Mouse (Mus musculus) fat pad, adult 2 months (tissue): ENCODE measurements around the gene Trpc1.

ENCODE experiments used
- DNase-seq: peaks from one replicate; pipeline ENCODE4 v3.0.0-alpha.2; 2011; ENCODE audit warnings: low read depth, low spot score; ENCODE audit errors: extremely low read depth

The Trpc1 gene

GRCm38 (mm10) chr9:95699273-95699672, 50.9 kb downstream of the Trpc1 start:
- DNase-seq, result no peak

DNA sequence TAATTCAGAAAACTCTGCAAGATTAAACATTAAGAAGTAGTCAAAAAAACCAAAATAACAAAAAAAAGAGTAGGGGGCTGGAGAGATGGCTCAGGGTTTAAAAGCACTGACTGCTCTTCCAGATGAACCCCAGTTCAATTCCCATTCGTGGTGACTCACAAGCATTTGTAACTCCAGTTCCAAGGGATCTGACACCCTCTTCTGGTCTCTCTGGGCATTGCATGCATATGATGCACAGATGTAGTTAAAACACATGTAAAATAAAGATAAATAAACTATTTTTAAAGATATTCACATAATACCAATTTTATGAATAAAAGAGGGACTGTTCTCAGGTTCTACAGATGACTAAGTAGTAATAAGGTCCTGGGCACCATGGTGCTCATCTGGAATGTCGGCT, 52.4 kb downstream of the Trpc1 start:
- no peak for DNase-seq

- no peak for DNase-seq
Observed at GRCm38 (mm10) chr9:95696581-95696980, 53.6 kb downstream of the Trpc1 start.

- no peak for DNase-seq
Observed at GRCm38 (mm10) chr9:95695023-95695422, 55.2 kb downstream of the Trpc1 start.

DNA sequence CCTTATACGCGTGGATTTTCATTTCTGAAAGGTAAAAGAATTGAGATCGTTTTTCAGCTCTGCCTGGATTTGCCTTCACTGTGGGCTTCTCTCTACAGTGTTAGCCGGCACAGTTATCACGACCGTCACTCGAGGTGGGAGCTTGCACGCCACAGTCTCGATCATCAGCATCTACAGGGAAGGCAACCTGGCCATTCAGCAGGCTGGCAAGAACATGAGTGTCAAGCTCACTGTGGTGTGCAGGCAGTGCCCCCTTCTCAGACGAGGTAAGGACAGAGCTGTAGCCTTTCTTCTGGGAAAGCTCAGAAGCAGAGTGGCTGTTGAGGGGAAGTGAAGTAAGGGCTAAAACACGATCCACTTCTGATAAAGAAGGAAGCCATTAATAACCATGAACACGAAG, 55.6 kb downstream of the Trpc1 start:
- DNase-seq, result no peak

DNA sequence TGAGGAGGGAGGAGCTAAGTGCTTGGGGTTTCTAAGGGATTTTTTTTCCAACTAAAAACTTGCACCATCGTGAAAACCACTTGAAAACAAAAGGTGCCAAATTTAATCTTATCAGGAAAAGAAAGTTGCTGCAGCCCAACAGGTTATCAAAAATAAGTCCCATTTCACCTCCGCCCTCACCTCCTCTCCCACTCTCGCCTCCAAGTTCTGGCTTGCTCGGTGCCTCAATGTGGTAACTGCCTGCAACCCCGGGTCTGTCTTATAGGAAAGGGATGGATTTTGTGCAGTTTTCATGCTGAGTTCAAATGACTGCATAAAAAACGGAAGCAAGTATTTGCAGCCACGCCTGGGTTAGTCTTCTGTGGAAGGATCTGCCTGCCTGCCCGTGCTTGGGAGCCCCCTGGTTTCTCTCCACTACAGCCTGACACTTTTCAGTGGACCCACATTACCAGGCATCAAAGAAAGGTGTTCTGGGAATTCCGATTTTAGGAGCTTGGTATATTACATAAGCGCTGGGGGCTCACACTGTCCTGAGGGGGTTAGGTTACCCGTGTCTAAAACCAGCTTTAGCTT, 56.6 kb downstream of the Trpc1 start:
- DNase-seq, result no peak

GRCm38 (mm10) chr9:95692823-95693222, 57.4 kb downstream of the Trpc1 start:
- DNase-seq, result no peak

GRCm38 (mm10) chr9:95688064-95688463, 62.1 kb downstream of the Trpc1 start:
- no peak for DNase-seq

GRCm38 (mm10) chr9:95685660-95686440, 64.3 kb downstream of the Trpc1 start:
- peak; percentile 25 for DNase-seq

DNA sequence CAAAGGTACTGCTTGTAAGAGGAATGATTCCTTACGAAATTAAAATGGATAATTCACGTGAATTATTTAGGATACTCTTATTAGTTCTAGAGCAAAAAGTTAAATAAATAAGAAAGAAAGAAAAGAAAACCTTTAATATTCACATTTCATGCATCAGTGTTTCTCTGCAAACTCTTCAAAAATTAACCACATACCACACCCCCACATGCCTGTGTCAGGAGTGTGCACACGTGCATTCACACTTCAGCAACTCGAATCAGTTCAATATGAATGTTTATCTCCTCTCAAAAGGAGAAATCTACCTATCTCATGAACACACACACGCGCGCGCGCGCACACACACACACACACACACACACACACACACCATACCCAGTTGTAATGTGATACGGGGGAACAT, 69.5 kb downstream of the Trpc1 start:
- no peak for DNase-seq

- no peak for DNase-seq
Observed at GRCm38 (mm10) chr9:95679966-95680365, 70.2 kb downstream of the Trpc1 start.

DNA sequence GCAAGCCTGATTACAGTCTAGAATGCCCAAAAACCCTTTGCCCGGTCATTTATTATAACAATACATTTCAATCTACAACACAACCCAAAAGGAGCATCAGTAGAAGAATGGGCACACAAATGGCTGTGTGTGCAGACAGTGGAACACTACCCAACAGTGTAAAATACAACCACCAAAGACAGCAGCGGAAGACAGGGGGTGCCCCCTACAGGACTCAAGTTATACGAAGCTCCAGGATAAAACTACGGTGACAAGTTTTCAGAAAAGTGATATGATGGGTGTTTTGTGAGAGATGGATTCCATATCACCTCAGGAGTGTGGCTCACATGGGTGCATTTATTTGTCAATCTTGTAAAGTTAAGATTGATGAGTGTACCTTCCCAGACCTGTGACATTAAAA, 74.2 kb downstream of the Trpc1 start:
- no peak for DNase-seq

DNA sequence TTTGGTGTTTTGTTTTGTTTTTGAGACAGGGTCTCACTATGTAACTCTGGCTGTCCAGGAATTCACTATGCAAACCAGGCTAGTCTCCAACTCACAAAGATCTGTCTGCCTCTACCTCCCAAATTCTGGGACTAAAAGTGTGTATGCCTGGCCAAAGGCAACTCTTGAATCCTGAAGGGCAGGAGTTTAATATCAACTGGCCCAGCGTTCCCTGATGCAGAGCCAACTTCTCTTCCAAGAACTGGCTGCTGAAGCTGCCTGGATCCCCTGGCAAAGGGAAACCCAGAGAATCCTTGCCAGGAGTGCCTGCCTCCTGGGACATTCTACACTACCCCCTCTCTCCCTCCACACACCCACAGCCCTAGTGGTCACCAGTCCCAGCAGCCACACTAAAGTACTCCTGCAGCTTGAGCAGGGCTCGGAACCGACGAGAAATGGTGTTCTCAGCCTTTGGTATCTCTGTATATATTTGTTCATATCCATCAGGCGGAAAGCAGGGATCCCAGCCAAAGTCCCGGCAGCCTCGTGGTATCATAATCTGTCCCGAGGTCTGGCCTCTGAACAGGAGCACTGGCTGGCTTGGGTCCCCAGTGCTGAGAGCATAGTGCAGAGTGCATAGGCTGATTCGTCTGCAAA, 75.0 kb downstream of the Trpc1 start:
- no peak for DNase-seq

- no peak for DNase-seq
Observed at GRCm38 (mm10) chr9:95672760-95673159, 77.4 kb downstream of the Trpc1 start.

DNA sequence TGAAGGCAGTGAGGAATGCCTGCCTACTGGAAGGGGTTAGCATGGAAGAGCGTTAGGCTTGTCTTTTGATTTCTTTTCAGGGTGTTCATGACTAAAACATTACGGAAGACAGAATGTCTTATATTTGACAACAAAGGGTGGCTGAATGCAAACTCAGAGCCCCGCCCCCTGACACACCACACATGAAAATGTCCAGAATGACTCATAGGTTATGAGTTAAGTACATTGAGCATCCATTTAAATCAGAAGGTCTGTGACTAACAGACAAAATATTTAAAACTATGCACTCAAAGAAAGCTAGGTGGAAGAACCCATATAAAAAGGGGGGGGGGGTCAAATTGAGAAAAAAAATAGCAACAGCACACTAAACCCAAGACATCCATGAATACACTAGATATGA, 77.8 kb downstream of the Trpc1 start:
- DNase-seq, result no peak

DNA sequence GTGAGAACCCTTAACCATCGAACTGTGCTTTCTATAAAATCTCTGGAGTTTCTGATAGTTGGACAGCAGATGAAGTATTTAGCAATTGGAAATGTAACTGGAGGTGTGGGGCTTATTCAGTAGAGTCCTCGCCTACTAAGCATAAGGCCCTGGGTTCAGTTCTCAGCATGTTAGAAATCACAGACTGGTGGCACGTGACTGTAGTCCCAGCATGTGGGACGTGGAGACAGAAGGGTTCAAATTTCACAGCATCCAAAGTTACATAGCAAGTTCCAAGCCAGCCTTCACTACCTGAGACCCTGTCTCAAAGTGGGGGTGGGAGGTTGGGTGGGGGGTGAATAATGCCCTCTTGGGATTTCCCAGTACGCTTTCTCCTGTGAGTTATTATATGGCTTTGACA, 81.9 kb downstream of the Trpc1 start:
- no peak for DNase-seq

DNA sequence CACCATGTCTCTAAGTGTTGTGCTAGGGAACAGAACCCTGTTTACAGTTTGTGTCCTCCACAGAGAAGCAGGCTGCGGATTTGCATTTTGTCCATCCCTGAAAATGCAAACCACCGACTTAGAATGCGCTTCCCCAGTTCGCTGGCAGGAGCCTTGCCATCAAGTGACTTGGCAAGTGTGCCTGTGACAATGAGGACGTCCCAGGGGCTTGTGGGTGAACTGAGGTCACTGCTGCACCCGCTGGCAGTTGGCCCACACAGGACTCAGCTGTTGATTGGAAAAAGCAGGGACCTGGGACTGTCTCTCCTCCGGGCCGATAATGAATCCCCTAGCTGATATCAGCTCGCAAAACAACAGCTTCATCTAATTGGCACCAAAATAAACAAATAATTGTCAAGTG, 82.3 kb downstream of the Trpc1 start:
- DNase-seq, result no peak

DNA sequence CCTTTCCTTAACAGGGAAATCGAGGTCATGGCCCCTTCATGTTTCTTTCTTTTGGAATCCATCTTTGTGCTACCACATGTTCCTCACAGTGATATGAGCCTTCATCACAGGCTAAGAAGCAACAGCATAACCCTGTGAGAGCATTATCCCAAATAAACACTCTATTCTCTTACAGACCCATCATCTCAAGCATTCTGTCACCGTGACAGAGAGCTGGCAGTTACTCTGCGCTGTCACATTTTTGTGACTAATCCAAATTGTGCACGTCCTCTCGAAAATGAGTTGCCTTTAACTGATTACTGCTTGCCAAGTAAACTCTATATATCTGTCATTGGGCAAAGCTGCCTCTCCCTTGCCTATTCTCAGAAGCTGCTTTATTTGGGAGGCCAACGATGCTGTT, 84.3 kb downstream of the Trpc1 start:
- DNase-seq, result no peak

GRCm38 (mm10) chr9:95664290-95664989, 85.7 kb downstream of the Trpc1 start:
- DNase-seq, result no peak

DNA sequence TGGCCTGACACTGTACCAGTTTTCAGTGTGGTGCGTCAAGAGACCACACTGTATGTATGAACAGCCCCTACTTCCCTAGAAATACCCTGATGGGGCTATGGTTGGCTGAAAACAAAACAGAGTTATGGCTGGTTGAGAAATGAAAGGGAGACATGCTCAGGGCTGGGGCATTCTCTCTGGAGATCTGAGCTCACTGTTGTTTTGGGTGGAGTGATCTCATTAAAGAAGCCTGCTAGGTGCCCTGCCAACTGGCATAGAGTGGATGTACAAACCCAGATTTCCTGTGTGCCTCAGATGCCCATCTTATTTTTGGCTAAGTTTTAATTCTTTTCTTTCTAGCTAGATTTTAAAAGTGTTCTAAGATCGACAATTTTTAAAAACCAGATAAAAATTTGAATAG, 92.2 kb downstream of the Trpc1 start:
- DNase-seq, result no peak
